Mouse (Mus musculus) regulatory T cell (primary cell): ENCODE measurements at regions not wholly inside any gene's neighbourhood (a gene's known extent, or its start where the extent isn't known, plus 50 kb on each side); places are given as distances from the start of the nearest gene placed in this dataset.

Experiments
- in situ Hi-C: fragments of 300-600 bp; cut with MboI, MseI; formaldehyde crosslinking; loops from one replicate; pipeline ENCODE4 v1.15.1; 2025; ENCODE audit warnings: high pct_unique_total_duplicates

DNA sequence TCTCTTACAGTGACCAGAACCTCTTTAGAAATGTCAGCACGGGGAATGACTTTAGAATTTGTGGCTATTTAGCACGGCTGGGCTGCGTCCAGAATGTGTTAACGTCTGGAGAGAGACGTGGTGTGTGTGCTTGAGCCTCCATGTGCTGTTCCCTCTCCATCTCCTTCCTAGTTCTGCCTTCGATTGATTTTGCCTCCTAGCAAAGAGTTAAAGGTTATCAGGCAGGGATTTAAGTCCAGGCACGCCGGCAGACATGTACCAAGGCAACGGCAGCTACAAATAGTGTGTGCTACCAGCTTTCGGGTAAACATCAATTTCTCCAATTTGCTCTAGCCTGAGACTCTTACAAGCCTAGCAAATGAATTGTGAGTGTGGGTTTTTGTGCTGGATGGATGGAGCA, 285.7 kb downstream of the Icos start:
- in situ Hi-C loops = no loop called here

DNA sequence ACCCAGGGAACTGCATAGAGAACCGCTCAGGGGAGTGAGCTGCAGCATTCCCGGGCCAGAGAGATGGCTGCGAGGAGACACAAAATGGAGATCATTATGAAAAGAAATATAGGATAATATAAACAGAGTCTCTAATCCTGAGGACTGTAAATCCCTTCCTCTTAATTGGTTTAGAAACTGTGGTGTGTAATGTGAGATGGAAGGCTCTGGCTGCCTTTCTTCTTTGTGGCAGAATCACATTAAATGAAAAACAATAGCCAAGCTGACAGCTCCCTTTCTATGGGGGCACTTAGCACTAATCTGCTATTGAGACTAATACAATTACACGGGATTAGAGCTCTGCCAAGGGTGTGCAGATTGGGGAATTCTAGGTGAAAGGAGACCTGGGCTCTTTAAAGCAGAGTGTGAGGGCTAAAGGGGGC, 288.0 kb downstream of the Icos start:
- in situ Hi-C loops = no loop called here

DNA sequence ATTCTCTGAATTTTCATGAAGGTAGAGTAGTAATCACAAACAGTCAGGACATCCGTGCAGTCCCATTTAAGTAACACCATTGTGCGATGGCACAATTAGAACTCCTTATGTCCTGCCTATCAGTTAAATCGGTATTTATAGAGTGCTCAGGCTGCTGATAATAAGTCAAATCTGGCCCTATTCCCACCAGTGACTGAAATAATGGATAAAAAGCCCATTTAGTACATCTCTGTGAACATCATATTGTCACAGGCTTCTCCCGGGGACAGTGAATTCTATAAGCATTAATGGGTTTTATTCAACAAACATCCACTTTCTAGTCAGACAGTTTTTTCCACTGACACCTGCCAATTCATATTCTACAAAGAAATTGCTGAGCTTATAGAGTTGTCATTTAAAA, 296.1 kb downstream of the Icos start:
- in situ Hi-C loops = no loop called here

DNA sequence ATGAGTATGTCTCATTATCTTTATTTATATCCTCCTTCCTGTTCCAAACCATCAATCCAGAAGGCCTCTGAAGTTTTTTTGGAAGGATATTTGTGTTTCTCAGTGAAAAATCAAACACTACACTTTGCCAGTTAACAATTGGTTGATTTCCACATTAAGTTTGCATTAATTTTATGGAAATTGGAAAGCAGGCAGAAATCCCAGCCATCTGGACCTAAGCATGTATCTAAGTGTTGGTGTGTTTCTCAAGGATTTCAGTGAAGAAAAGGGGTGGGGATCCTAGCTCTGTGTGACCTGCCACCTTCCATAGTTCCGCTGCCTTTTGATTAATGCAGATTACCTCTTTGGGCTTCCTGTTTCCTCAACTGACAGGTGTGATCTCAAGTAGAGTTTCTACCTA, 296.5 kb downstream of the Icos start:
- in situ Hi-C loops = no loop called here

DNA sequence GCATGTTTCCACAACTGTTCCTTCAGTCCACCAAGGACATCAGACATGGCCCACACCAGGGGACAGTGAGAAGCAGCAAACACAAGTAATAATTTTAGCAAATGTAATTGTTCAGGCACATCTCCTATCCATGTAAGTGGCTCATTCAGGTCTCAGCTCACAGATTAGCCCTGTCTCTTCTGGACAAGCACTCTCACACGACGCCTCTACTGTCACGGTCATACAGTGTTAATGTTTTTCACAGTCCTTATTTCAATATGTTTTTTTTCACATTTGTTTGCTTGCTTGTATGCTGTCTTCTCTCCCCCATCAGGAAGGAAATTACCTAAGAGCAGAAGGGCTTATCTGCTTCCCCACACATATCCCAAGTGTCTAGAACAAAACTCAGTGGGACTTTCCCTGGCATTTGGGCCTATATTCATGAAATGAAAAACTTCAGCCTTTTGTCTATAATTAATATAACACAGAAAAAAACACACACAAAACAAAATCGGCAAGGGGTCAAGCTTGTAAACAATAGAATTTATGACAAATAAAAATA, 299.5 kb downstream of the Icos start:
- in situ Hi-C loops = no loop called here

DNA sequence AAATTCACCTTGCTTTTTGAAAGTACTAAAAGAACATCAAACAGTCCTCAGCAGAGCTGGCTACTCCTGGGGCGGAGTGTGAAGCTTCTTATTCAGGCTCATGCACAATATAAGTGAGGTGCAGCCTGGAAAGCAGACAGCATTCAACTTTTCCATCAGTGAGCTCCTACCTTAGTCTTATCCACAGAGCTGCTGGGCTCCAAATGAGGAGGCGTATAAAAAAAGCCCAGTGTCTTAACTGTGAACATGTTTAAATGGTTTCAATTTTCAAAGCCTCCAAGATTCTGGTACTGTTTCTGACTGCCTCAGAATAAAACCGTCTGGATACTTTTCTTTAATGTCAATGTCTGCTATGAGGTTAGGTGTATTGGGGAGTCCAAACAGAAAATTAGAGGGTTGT, 310.5 kb downstream of the Icos start:
- in situ Hi-C loops = no loop called here

DNA sequence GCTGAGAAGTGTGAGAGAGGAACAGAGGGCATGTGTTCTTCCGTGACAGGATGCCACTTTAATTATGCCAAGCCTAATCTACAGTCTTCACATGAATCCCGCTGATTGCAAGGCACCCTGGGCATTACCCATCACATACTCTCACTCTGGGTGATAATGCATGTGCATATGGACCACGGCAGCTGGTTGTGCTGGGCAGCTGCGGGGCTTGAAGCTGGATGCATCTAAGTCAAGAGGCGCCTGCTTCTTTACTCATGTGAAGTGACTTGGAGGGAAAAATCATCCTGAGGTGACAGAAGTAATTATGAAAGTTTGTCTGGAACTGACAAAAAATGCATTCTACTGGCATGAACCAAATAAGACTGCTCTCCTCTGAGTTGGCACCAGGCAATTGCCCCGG, 311.2 kb downstream of the Icos start:
- in situ Hi-C loops = no loop called here

DNA sequence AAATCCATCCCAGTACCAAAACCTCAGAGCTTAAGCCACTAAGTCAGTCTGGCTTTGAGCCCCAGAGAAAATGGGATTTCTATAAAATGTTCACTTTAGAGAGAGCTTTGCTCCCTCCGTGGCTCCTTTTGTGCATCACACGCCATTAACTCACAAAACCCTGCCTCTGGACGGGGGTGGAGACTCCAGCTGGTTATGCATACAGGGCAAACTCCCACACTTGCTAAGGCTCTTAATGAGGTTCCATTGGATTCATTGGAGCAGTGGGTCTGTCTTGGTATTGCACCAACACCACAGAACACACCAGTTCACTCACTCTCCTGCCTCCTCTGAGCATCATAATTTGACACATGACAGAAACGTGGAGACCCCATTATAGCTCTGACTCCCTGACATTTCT, 311.8 kb downstream of the Icos start:
- in situ Hi-C loops = no loop called here

DNA sequence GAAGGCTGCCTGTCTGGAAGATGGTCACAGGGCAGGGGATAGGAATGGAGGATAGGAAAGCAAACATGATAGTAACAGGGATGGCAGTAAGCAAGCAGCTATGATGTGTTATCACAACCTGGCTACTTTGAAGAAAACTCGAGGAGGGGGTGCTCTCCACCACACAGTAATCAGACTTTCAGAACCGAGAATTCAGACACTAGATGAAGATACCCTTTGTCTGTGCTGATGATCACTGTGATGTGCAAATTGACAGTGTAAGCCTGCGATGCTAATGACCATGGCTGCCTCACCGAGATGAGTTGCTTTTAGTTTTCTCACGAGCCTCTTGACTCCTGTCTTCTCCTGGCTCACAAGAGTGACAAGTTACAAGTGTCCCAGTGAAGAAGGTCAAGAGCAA, 315.4 kb downstream of the Icos start:
- in situ Hi-C loops = loop anchor here (10.0 kb wide), 1 partner anchor 498 kb away; no protein-coding TSS in a partner anchor

DNA sequence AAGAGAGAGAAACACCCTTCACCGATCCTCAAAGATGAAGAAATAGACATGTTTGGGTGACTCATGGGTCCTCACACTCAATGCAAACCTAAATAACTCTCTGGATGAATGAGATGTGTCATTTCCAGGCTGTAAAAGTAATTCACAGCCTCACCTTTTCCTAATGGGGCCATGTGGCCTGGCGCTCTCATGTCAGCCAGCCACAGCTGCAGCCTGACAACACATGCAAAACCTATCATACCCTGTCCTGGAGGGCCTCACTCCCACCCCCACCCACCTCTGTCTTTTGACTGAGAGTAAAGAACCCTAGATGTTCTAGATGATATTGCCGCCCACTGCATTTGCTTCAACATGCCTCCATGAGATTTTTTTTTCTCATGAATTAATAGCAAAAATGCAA, 317.5 kb downstream of the Icos start:
- in situ Hi-C loops = loop anchor here (10.0 kb wide), 1 partner anchor 500 kb away; no protein-coding TSS in a partner anchor

DNA sequence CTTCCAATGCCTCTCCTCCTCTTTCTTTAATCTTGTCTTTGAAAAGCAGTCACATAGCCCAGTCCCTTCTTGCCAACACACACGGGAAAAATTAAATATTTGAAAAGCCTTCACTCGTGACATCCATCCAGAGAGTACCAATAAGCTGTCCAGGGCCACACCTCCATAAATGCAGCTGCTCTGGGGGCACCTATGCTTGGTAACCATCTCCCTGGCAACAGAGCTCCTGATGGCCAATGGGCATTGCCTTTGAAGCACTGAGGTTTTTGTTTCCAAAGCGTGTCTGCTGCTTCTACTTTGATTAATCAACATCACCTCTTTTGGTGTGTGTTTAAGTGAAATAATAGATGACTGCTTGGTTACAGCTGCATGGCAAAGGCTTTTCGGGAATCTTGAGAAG, 319.1 kb downstream of the Icos start:
- in situ Hi-C loops = loop anchor here (10.0 kb wide), 1 partner anchor 502 kb away; no protein-coding TSS in a partner anchor

DNA sequence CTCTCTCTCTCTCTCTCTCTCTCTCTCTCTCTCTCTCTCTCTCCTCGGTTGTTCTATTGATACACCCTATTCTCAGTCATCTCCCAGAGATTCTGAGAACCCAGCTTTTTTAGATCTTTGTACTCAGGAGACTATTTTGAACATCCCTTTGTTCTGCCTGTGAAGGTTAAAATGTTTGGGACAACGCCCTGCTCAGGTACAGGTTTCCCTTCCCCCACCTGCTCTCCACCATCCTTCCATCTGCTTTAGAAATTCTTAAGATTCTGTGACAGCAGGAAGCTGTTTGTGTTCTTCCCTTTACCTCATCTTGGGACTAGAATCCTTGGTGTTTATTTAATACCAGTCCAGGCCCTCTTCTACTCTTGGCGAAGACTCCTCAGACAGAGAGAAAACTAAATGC, 319.6 kb downstream of the Icos start:
- in situ Hi-C loops = loop anchor here (10.0 kb wide), 1 partner anchor 503 kb away; no protein-coding TSS in a partner anchor

DNA sequence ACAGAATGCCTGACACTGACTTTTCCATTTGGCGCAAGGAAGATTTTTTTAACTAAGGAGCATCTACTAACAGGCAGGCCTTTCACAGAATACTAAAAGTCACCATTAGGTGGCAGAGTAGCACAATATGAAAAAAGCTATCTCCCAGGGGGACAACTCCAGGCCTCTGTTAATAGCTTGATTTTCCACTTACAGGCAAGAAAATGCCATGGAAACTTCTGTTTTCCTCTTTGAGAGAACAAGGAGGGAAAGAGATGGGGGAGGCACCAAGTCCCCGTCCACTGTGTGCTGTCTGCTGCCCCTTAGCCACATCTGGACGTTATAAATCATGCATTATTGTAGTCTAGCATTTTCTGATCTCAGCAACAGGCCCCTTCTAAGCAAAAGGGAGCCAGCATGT, 320.3 kb downstream of the Icos start:
- in situ Hi-C loops = loop anchor here (10.0 kb wide), 1 partner anchor 503 kb away; no protein-coding TSS in a partner anchor

DNA sequence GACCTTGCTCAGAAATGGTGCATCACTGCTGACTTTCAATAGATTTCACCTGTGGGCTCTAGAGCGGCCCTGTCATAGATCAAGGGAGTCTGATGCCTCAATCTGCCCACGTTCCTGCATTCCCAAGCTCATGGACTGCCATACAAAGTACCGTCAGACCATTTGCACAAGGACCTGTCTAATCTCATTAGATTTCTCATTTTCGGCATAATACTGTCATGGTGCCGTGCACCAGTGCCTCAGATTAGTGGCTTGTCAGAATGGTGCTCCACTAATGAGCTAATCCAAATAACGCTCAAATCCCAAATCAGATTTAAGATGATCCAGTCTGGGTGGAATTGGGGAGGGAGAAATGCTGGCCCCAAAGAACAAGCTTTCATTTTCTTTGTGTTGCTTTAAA, 321.1 kb downstream of the Icos start:
- in situ Hi-C loops = loop anchor here (10.0 kb wide), 1 partner anchor 504 kb away; no protein-coding TSS in a partner anchor

DNA sequence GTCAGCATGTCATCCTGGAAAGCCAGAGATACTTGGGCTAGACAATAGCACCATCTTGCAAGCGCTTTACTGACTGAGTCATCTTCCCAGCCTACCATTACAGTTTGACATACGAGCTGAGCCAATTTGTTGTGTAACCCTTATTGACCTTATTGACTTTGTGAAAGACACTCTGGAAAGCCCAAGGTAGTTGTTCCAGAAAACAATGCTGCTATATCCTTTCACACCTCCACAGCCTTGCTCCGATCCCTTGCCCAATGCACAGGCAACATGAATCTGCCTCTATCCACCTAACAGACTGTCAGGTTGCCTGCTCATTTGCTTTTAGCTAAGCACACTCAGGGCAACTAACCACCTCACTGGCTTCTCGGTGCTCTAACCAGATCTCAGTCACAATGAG, 322.8 kb downstream of the Icos start:
- in situ Hi-C loops = no loop called here

DNA sequence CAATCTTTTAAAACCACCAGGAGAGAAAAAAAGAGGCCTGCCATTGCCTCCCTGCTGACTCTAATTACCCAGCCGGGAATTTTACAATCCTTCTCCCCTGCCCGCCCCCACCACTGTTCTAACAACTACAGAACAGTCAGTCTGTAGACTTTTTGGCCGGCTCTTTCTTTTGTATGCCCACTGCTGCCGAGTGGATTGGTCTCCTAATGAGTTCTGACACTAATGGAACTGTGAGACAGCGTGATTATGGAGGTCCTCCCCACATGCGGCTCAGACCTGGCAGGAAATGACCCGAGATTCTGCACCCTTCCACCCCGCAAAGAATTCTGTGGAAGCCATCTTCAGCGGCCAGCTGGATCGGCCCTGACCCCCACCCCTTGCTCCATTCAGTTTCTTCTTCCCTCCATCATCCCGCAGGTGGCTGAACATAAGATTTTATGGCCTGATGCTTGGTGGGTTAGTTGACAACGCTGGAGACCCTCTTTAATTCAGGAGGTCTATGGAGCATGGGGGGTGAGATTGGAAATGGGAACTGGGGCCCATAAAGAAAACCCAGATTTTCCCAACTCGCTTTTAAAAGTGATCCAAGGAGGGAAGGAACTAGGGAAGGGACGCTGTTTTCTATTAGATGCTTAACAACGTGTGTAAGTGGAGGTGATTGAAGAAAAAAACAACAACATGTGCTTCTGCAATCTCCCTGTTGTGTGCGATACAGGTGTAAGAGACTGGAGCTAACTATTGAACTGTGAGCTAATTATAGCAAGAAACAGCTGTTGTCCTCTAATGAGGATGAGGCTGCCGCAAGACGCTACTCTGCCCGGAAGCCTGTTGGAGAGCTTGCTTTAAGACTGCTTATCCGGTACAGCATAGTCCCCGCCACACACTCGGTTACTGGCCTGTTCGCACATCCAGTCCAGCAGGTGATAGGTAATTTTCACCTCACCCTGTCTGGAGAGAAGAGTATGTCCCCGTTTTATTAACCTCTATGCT, 323.6 kb downstream of the Icos start:
- in situ Hi-C loops = no loop called here

DNA sequence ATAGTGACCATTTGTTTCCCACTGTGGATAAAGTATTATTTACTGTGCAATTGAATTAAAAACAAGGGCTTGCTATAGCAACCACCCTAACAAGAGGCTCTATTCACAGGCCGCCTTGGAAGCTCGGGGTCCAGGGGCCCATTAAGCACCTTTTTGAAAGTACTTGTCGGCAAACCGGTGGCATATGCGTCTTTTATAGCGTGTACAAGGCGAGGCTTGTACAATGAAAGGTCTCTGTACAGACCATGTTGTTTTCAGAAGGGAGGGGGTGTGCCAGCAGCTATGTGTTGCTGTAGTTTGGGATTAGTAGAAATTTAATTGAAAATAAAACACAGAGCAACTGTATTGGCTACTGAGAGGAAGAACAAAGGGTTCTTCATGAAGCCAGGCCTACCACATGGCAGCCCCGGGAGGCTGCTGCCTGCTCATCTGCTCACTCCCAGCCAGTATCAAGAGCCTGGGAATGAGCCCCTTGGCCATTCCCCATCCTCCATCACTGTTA, 324.9 kb downstream of the Icos start:
- in situ Hi-C loops = no loop called here

DNA sequence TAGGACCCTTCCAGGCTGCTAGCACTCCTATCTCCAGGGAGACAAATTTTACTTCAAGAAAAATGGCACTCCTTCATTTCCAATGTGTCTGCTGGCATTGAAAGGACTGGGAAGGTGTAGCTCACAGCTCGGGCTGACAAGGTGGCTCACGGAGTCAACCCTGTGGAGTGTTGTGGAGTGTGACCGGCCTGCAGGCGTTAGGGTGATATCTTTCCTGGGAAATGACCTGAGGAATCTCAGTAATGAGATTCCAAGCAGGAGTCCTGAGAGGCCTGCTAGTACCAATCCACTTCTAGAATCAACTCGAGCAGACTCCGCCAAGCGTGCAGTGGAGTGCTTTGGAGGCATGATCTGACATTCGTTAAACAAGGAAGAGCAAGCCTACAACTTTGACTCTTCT, 328.6 kb downstream of the Icos start:
- in situ Hi-C loops = no loop called here

DNA sequence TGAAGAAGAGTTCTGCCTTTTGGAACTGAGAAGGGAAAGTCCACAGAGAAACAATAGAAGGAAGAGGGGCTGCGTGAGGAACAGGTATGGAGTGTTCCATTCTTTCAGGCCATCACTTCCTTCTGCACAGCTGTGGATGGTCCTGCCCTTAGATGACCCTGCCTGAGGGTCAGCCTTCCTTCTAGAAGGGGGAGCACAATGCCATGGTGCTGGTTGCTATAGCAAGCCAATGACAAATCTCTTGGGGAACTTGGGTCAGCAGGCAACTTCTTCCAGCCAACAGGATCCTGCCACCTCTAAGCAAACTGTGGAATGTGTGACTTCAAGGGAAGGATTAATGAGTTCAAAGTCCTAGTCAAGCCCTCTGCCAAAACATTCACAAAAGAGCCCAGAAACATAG, 329.1 kb upstream of the Pard3b start:
- in situ Hi-C loops = no loop called here

DNA sequence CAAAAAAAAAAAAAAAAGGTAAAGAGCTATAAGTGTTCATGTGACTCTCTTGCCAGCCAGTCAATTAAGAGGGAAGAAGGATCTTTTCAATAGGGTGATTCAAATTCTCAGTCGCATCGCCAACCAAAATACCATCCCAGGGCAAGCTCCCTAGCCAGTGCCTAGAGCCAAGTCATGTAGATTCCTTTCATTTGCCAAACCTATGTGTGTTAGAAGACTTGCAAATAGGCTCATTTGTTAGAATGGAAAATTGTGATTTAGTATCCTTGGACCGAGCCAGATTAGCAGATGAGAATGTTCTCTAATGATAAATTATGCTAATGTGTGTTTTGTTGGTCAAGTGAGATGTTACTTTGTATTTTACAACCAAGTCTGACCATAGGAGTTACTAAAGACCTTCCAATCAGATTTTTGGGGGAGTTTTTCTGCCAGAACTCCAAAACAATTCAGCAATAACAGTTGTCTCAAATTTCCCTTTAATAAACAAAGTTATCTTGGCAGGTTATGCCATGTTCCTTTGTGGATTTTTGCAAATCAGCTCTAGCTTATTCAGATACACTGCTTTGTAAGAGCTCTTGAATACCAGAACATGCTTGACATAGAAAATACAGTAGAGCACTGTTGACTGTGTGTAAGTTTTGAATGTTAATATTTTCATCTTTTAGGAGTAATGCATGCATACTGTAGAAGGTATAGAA, 328.4 kb upstream of the Pard3b start:
- in situ Hi-C loops = no loop called here

DNA sequence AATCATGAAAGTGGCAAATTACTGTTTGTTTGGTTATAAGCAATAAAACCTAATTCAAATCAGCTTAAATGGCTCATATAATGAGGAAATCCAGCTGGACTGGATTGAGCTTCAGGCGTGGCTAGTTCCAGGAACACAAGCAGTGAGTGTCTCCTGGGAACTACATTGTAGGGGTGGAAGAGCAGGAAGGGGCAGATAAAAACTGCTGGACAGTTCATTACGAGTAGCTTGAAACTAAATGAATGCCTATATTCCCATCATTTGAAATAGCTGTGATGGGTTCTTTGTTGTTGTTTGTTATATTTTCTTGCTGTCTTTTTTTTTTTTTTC, 327.9 kb upstream of the Pard3b start:
- in situ Hi-C loops = no loop called here

DNA sequence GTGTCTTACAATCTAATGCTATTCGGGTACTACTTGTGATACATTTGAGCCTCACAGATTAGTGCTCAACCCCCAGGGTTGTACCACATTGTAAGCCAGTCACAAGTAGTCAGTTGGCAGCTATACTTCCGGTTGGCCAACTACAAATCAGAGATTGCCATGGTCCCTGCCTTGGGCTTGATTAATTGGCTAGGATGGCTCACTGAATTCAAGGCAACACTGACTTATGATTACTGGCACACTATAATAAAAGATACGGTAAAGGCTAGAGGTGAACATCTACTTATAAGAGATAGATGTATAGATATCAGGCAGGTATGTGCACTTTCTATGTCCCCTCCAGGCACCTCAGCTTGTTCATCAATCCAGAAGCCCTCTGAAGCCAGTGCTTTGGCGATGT, 325.4 kb upstream of the Pard3b start:
- in situ Hi-C loops = no loop called here
